Mouse (Mus musculus) cortical plate, adult 2 months (tissue): ENCODE measurements around the gene Cox6b1.

ENCODE experiments used
- CTCF ChIP-seq: fragments of 200-500 bp; IDR thresholded peaks from 2 replicates; pipeline ENCODE4 v1.5.1; 2011; ENCODE audit warnings: mild to moderate bottlenecking, control low read depth, low read length; ENCODE audit not compliant: insufficient read depth; ENCODE audit errors: extremely low read depth
- POLR2A ChIP-seq: fragments of 200-500 bp; IDR thresholded peaks from 2 replicates; pipeline ENCODE4 v1.6.1; 2011; ENCODE audit warnings: mild to moderate bottlenecking, low read length, control low read depth; ENCODE audit not compliant: insufficient read depth; ENCODE audit errors: extremely low read depth

GRCm38 (mm10) chr7:30604424-30604823 is 21.5 kb downstream of the Cox6b1 start:
- TF ChIP-seq CTCF (no peak), POLR2A (no peak)
